Mouse (Mus musculus) hematopoietic stem cell, adult 5-6 weeks (primary cell): ENCODE measurements around the gene Ptbp3. TPM values are rescaled to one million over a fixed set of nuclear protein-coding genes. Genes with fewer than 3 reads are reported as not detected.

ENCODE experiments used
- ATAC-seq, 2 experiments: fragments of 125-278 bp in 1 of 2; replicated peaks in 1 of 2; 2 replicates each; pipeline ENCODE4 v1.8.0; 2016 to 2017; ENCODE audit warnings: inconsistent platforms in 2 of 2, mild to moderate bottlenecking in 2 of 2, moderate number of reproducible peaks in 2 of 2, low read depth in 1 of 2, moderate TSS enrichment in 1 of 2; ENCODE audit not compliant: low FRiP score in 2 of 2, poor library complexity in 2 of 2, severe bottlenecking in 2 of 2, insufficient read depth in 1 of 2, low TSS enrichment in 1 of 2
- total RNA-seq: library from RNA; stranded (forward); fragments of 172-1452, 232-1000 nt; gene quantifications from 2 replicates; pipeline ENCODE4 v1.2.3, GENCODE M21; 2017

The Ptbp3 gene
- total RNA-seq, 1 experiment from 2014 or later, result 215 TPM

GRCm38 (mm10) chr4:59422025-59422783 lies 127.0 kb downstream of the Ptbp3 start:
- ATAC-seq, result no peak

Other genes with a start within 250 kb of the Ptbp3 start
- 130 and 131 TPM in 2 replicates for gene Susd1, start 110.7 kb downstream of the Ptbp3 start, total RNA-seq
- 30.5 and 33.6 TPM in 2 replicates for gene Hsdl2, start 32.2 kb upstream of the Ptbp3 start, total RNA-seq
- 9.4 TPM in 2 replicates for gene E130308A19Rik, start 76.8 kb upstream of the Ptbp3 start, total RNA-seq